Mouse (Mus musculus) limb, embryonic 15.5 days (tissue): Measurements from ENCODE around the gene Gss. TPM values are rescaled to one million over a fixed set of nuclear protein-coding genes. Genes with fewer than 3 reads are reported as not detected.

ENCODE experiments used
- ATAC-seq: fragments of 200-750 bp; cut with Nextera tagmentation; 2 replicates; pipeline ENCODE4 v1.8.0; 2017; ENCODE audit warnings: low read depth, moderate TSS enrichment; ENCODE audit not compliant: insufficient number of reproducible peaks, low FRiP score, low TSS enrichment
- H3K27ac ChIP-seq: fragments of 300-500 bp; sonication (generic); 2 replicates; pipeline ENCODE4 v1.5.1; 2015; ENCODE audit warnings: moderate library complexity, mild to moderate bottlenecking, inconsistent platforms
- H3K27me3 ChIP-seq: fragments of 300-500 bp; sonication (generic); 2 replicates; pipeline ENCODE4 v1.6.1; 2015; ENCODE audit warnings: inconsistent platforms
- H3K36me3 ChIP-seq: fragments of 300-500 bp; sonication (generic); 2 replicates; pipeline ENCODE4 v1.6.1; 2015; ENCODE audit warnings: inconsistent platforms
- H3K4me1 ChIP-seq: fragments of 300-500 bp; sonication (generic); 2 replicates; pipeline ENCODE4 v1.6.1; 2015; ENCODE audit warnings: inconsistent platforms
- H3K4me2 ChIP-seq: fragments of 300-500 bp; sonication (generic); 2 replicates; pipeline ENCODE4 v1.6.1; 2015; ENCODE audit warnings: mild to moderate bottlenecking, inconsistent platforms
- H3K4me3 ChIP-seq: fragments of 300-500 bp; sonication (generic); 2 replicates; pipeline ENCODE4 v1.5.1; 2015; ENCODE audit warnings: mild to moderate bottlenecking, inconsistent platforms
- H3K9ac ChIP-seq: fragments of 300-500 bp; sonication (generic); 2 replicates; pipeline ENCODE4 v1.6.1; 2015; ENCODE audit warnings: inconsistent platforms
- H3K9me3 ChIP-seq: fragments of 300-500 bp; sonication (generic); 2 replicates; pipeline ENCODE4 v1.6.1; 2016; ENCODE audit warnings: inconsistent platforms
- WGBS: fragments of 180-500 bp; shearing (Covaris S2); methylation state at CpG from one replicate; pipeline ENCODE4 v1.1.7; 2015; 5-methylcytosine and 5-hydroxymethylcytosine counted together
- polyA plus RNA-seq: library from polyadenylated mRNA; unstranded; fragments of >200 nt; fragmentation: Nextera tagmentation; extraction: Ambion mirVana; gene quantifications from 2 replicates; pipeline ENCODE4 v1.2.1, GENCODE M21; 2015

Gss gene
- 26.7 and 28.3 TPM in 2 replicates for polyA plus RNA-seq

DNA sequence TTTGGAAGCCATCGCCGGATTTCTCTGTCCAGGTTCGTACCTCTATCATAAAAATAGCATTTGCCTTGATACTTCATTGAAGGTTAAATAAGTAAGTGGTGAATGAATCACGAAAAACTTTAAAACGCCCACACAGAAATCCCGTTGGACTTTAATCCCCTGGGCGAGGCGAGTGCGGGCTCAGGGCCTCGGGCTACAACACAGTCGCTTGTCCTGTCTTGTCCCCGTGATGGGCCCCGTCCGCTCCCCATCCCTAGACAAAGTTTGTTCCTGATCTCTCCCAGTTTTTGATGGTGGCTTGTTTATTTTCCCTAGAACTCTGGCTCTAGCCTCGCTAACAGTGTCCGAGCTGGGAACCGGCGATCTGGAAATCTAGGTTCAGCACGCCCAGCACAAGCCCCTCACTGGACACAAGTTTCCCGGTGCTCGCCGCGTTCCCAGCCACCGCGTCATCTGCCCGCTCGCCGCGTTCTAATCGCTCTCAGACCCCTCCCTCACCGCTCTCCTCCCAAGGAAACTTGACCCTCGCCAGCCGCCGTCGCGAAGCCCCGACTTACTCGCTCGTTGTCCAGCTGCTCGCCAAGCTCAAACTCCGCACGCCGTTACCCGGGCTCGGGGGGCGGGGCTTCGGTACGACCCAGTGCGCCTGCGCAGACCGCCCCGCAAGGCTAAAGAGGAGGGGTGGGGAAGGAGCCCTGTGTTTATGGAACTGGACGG lies at the start of gene Gss:
Gss (minus strand) TSS at position 674 of the 717 bp plus-strand sequence.
- peak within 1 kb of the TSS; percentile 63 for H3K4me3 ChIP-seq
- 1% methylated on average over 53 of the region's 53 CpGs for WGBS
- no peaks in the 10 kb centered on the region for H3K9me3 ChIP-seq
- peak within 1 kb of the TSS; percentile 90 for H3K27ac ChIP-seq
- H3K4me1 ChIP-seq: peaks cover 9% of the 10 kb centered on the region
- ATAC-seq: peak; percentile 89
- no peaks in the 10 kb centered on the region for H3K36me3 ChIP-seq
- H3K9ac ChIP-seq: peak within 1 kb of the TSS; percentile 69
- H3K4me2 ChIP-seq: peak within 1 kb of the TSS; percentile 69
- no peaks in the 10 kb centered on the region for H3K27me3 ChIP-seq

DNA sequence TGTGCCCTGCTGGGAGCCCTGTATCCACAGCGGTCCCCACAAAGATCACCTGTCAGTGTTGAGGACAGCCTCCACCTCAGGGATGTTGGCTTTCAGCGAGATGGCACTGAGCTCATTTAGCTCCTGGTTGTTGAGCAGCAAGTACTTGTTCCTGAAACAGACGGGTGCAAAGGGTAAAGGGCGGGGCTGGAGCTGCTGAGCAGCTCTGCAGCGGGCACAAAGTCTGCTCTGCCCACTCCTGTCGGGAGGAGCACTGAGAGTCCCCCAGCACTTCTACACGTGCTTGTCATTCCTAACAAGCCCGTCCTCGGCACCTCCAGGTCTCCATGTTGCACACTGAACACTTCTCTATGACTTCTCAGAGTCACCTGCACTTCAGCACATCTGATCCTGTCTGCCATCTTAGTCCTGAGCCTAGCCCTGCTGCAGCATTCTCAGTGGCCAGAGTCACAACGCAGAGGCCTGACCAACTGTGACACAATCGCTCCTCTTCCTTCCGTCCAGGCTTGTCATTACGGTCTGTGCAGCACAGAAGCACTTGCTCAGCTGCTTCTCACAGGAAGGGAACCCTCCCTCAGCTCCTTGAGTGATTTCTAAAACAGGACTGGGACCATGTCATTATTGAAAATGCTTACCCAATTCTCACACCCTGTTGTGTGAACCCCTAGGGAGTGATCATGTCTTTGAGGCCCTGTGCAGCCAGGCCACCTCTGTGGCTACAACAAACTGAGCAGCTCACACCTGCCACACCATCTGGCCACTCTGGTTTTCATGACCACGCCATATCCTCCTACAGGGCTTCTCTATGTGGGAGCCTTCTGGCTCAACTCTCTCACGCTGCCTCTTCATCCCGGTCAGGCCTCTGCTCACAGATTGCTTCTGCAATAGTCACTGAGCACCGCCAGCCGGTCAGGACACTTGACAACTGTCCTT lies 49.2 kb upstream of the Gss start:
- no peak overlapping the region for H3K4me3 ChIP-seq
- no peak overlapping the region for H3K27ac ChIP-seq
- H3K27me3 ChIP-seq: no peaks in the 10 kb centered on the region
- no peak overlapping the region for H3K9ac ChIP-seq
- ATAC-seq: no peak
- H3K4me1 ChIP-seq: no peaks in the 10 kb centered on the region
- H3K9me3 ChIP-seq: no peaks in the 10 kb centered on the region
- no peak overlapping the region for H3K4me2 ChIP-seq
- 83% methylated on average over 18 of the region's 18 CpGs for WGBS
- peaks cover 97% of the 10 kb centered on the region for H3K36me3 ChIP-seq

DNA sequence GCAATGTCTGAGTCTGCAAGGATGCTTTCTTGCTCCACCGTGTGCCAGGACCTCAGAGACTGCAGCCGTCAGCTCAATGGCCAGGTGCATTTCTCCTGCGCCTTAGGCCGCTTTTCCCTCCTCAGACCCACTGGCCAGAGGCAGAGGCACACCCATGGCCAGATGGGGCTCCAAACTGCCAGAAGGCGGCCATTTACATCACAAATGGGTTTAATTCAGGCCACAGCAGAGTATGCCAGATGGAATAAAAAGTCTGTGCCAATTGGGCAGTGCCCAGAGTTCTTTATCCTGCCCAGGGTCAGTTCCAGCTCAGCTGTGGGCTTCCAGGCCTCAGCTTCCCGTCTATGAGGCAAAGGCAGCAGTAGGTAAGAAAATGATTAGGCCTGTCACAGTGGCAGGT lies 48.0 kb upstream of the Gss start:
- no peak for ATAC-seq
- H3K9me3 ChIP-seq: no peaks in the 10 kb centered on the region
- WGBS: 83% methylated on average over 6 of the region's 6 CpGs

DNA sequence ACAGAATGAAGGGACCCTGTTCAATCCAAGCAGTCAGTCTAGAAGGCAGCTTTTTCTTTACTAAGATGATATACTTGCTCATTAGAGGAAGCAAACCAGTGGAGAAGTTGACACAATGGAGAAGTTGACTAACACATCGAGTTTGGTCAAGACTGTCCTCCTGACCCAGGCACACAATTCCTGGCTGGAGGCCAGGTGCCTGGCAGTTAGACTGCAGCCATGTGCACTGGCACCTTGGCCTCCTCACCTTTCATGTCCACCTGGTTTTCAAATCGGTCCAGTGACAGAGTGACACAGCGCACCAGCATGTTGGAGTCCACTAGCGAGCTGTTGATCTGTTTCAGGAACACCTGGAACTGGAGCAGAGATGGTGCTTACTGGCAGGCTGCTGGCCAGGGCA lies 44.8 kb upstream of the Gss start:
- Histone ChIP-seq H3K4me1 (no peaks in the 10 kb centered on the region), H3K4me2 (no peak overlapping the region), H3K27me3 (peaks cover 21% of the 10 kb centered on the region), H3K9me3 (no peaks in the 10 kb centered on the region), H3K4me3 (no peak overlapping the region), H3K27ac (no peak overlapping the region), H3K9ac (no peak overlapping the region), H3K36me3 (peaks cover 100% of the 10 kb centered on the region)
- ATAC-seq: no peak
- WGBS: 86% methylated on average over 4 of the region's 4 CpGs

More for the DNA sequence above, 48.0 kb upstream of the Gss start:
- no peak overlapping the region for H3K4me3 ChIP-seq
- no peak overlapping the region for H3K4me2 ChIP-seq
- H3K36me3 ChIP-seq: peaks cover 98% of the 10 kb centered on the region
- no peaks in the 10 kb centered on the region for H3K27me3 ChIP-seq
- no peak overlapping the region for H3K27ac ChIP-seq
- no peaks in the 10 kb centered on the region for H3K4me1 ChIP-seq
- H3K9ac ChIP-seq: no peak overlapping the region

DNA sequence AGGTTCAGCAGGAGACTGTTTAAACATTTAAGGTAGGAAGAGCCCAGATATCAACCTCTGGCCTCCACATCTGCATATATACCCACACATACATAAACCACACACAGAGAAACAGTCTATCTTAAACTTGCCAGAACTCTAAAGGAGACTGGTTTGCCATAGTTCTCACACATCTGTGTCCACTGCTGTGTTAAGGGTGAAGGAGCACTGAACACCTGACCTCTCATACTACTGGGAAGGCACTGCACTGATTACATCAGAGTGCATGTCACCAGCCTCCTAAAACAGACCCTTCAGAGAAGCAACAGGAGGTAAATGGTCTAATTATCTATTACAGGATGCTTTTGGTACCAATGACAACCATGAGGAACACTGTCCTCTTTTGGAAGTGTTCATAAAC lies 44.3 kb upstream of the Gss start:
- no peak overlapping the region for H3K4me2 ChIP-seq
- no peak overlapping the region for H3K27ac ChIP-seq
- no peaks in the 10 kb centered on the region for H3K4me1 ChIP-seq
- H3K27me3 ChIP-seq: peaks cover 26% of the 10 kb centered on the region
- peaks cover 100% of the 10 kb centered on the region for H3K36me3 ChIP-seq
- H3K4me3 ChIP-seq: no peak overlapping the region
- no peaks in the 10 kb centered on the region for H3K9me3 ChIP-seq
- no peak overlapping the region for H3K9ac ChIP-seq
- ATAC-seq: no peak

DNA sequence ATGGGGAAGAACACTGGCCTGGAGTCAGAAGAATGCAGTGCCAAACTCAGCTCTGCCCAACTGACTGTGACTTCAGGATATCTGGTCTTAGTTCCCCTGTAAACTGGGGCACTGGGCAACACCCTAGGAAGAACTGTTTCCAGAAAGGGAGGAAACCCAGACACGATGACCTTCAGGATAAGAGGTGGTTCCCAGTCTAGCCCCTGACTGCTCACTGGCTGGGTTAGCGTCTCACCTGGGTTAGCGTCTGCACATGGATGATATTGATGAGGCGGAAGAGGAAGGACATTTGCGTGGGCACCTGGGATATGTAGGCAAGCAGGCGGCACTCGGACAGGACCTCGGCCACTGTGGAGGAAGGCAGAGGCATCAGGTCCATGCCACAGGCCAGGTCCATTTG lies 43.4 kb upstream of the Gss start:
- 92% methylated on average over 8 of the region's 8 CpGs for WGBS
- peaks cover 2% of the 10 kb centered on the region; the same call in 1 of the 2 replicates for H3K4me1 ChIP-seq

DNA sequence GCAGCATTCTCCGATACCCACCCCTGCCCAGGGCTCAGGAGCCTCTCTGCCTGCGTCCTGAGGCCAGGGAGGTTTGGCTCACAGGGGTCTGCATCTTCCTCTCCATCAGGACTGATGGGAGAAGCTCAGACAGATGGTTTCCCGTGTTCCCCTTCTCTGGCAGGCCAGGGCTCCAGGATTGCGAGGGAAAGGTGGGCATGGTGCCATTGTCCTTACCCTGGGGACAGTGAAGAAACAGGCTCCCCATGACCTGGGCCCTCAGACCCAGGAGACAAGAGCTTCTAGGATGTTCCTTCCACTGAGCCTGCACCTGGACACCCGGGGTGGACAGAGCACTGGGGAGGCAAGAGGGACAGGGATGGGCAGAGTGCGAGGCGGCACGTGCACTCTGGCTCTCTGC lies 42.0 kb upstream of the Gss start:
- no peak overlapping the region for H3K4me2 ChIP-seq
- H3K27ac ChIP-seq: no peak overlapping the region
- H3K9ac ChIP-seq: no peak overlapping the region
- H3K4me3 ChIP-seq: no peak overlapping the region
- peaks cover 50% of the 10 kb centered on the region for H3K27me3 ChIP-seq
- peaks cover 82% of the 10 kb centered on the region for H3K36me3 ChIP-seq
- WGBS: 89% methylated on average over 8 of the region's 8 CpGs
- ATAC-seq: no peak
- H3K4me1 ChIP-seq: peaks cover 12% of the 10 kb centered on the region
- H3K9me3 ChIP-seq: no peaks in the 10 kb centered on the region

More for the DNA sequence above, 43.4 kb upstream of the Gss start:
- Histone ChIP-seq H3K36me3 (peaks cover 96% of the 10 kb centered on the region), H3K4me3 (no peak overlapping the region), H3K27me3 (peaks cover 36% of the 10 kb centered on the region), H3K9ac (no peak overlapping the region), H3K27ac (no peak overlapping the region), H3K4me2 (no peak overlapping the region), H3K9me3 (no peaks in the 10 kb centered on the region)
- no peak for ATAC-seq

DNA sequence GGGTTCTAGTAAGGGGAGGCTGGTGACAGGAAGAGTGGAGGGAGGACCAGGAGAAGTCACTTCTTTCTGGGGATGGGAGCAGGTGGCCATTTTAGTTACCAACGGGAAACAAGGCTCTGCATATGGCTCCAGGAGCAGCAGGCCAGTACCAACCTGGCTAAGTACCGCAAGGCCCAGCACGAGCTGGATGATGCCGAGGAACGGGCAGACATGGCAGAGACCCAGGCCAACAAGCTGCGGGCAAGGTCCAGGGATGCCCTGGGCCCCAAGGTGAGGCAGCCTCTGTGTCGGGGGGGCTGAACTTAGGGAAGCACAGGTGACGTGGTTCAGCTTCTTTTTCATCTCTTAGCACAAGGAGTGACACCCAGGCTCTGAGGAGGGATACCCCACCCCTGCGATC lies 41.1 kb upstream of the Gss start:
- Histone ChIP-seq H3K27me3 (peaks cover 58% of the 10 kb centered on the region), H3K36me3 (peaks cover 74% of the 10 kb centered on the region)

DNA sequence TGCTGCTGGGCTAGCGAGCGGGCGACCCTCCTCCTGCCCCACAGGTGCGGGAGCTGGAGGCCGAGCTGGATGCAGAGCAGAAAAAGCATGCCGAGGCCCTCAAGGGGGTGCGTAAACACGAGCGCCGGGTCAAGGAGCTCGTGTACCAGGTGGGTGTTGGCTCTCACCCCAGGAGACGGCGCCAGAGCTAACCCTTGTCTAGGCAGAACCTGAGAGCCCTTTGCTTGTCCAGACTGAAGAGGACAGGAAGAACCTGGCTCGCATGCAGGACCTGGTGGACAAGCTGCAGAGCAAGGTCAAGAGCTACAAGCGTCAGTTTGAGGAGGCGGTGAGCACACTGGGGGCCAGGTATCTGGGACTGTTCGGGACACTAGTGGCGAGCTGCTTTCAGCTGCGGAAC lies 40.5 kb upstream of the Gss start:
- H3K27me3 ChIP-seq: peaks cover 64% of the 10 kb centered on the region
- no peak overlapping the region for H3K4me2 ChIP-seq
- H3K9ac ChIP-seq: no peak overlapping the region
- H3K4me3 ChIP-seq: no peak overlapping the region
- H3K36me3 ChIP-seq: peaks cover 70% of the 10 kb centered on the region
- no peaks in the 10 kb centered on the region for H3K9me3 ChIP-seq
- ATAC-seq: no peak
- H3K4me1 ChIP-seq: peaks cover 21% of the 10 kb centered on the region
- 61% methylated on average over 19 of the region's 19 CpGs for WGBS
- no peak overlapping the region for H3K27ac ChIP-seq

More for the DNA sequence above, 41.1 kb upstream of the Gss start:
- no peak for ATAC-seq
- H3K27ac ChIP-seq: no peak overlapping the region
- H3K4me3 ChIP-seq: no peak overlapping the region
- WGBS: 91% methylated on average over 9 of the region's 9 CpGs
- H3K4me2 ChIP-seq: no peak overlapping the region
- H3K4me1 ChIP-seq: peaks cover 20% of the 10 kb centered on the region
- no peaks in the 10 kb centered on the region for H3K9me3 ChIP-seq
- no peak overlapping the region for H3K9ac ChIP-seq

DNA sequence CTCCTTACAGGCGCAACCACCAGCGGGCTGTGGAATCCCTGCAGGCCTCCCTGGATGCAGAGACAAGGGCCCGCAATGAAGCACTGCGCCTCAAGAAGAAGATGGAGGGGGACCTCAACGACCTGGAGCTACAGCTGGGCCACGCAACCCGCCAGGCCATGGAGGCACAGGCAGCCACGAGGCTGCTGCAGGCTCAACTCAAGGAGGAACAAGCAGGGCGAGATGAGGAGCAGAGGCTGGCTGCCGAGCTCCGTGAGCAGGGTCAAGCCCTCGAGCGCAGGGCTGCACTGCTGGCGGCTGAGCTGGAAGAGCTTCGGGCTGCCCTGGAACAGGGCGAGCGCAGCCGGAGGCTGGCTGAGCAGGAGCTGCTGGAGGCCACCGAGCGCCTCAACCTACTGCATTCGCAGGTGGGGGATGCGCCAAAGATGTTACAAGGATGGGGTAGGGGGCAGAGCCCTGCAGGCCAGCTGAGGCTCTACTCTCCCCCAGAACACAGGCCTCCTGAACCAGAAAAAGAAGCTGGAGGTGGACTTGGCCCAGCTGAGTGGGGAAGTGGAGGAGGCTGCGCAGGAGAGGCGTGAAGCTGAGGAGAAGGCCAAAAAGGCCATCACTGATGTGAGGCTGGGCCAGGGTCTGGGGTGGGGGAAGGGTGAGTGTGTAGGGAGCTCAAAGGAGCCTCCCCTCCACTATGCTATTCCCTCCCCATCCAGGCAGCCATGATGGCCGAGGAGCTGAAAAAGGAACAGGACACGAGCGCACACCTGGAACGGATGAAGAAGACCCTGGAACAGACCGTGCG lies 39.7 kb upstream of the Gss start:
- ATAC-seq: no peak
- peaks cover 62% of the 10 kb centered on the region for H3K36me3 ChIP-seq
- H3K4me2 ChIP-seq: no peak overlapping the region

DNA sequence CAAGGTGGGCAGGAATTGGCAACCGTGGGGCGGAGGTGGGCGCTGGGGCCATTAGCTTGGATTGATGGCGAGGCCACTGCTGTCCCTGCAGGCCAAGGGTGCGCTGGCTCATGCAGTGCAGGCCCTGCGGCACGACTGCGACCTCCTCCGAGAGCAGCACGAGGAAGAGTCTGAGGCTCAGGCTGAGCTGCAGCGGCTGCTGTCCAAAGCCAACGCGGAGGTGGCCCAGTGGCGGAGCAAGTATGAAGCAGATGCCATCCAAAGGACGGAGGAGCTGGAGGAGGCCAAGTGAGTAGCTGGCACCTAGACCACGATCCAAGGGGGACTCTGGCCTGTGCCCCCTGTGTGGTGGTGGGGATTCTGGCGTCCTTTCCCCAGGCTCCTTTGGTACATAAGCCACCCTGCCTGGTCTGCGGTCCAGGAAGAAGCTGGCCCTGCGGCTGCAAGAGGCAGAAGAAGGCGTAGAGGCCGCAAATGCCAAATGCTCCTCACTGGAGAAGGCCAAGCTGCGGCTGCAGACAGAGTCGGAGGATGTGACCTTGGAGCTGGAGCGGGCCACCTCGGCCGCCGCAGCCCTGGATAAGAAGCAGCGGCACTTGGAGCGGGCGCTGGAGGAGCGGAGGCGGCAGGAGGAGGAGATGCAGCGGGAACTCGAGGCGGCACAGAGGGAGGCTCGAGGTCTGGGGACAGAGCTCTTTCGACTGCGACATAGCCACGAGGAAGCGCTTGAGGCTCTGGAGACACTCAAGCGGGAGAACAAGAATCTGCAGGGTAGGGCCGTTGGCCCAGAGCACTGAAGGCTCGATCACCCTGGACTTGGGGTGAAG lies 38.2 kb upstream of the Gss start:
- Histone ChIP-seq H3K27me3 (peaks cover 83% of the 10 kb centered on the region), H3K9me3 (no peaks in the 10 kb centered on the region), H3K27ac (no peak overlapping the region), H3K4me1 (peaks cover 21% of the 10 kb centered on the region), H3K4me2 (no peak overlapping the region), H3K4me3 (no peak overlapping the region), H3K9ac (no peak overlapping the region), H3K36me3 (peaks cover 47% of the 10 kb centered on the region)
- no peak for ATAC-seq
- WGBS: 28% methylated on average over 43 of the region's 43 CpGs

More for the DNA sequence above, 39.7 kb upstream of the Gss start:
- H3K4me3 ChIP-seq: no peak overlapping the region
- H3K27ac ChIP-seq: no peak overlapping the region
- H3K4me1 ChIP-seq: peaks cover 21% of the 10 kb centered on the region
- H3K9ac ChIP-seq: no peak overlapping the region
- no peaks in the 10 kb centered on the region for H3K9me3 ChIP-seq
- H3K27me3 ChIP-seq: peaks cover 72% of the 10 kb centered on the region
- WGBS: 77% methylated on average over 30 of the region's 30 CpGs
